Mouse (Mus musculus) heart, postnatal 0 days (tissue): ENCODE data around the gene Gm10964. TPM values are rescaled to one million over a fixed set of nuclear protein-coding genes. Genes with fewer than 3 reads are reported as not detected.
A peak's percentile ranks its signal among the peaks of the same experiment; 100 is the strongest.

Source experiments
- ATAC-seq: fragments of 200-750 bp; cut with Nextera tagmentation; 2 replicates; pipeline ENCODE4 v1.8.0; 2017; ENCODE audit warnings: low read depth, moderate number of reproducible peaks, moderate library complexity; ENCODE audit not compliant: insufficient read depth
- DNase-seq: peaks from one replicate; pipeline ENCODE4 v3.0.0-alpha.2; 2016; ENCODE audit warnings: low spot score
- H3K27ac ChIP-seq: fragments of 300-500 bp; sonication (generic); 2 replicates; pipeline ENCODE4 v1.5.1; 2014; ENCODE audit warnings: low read depth, mild to moderate bottlenecking
- H3K27me3 ChIP-seq: fragments of 300-500 bp; sonication (generic); 2 replicates; pipeline ENCODE4 v1.6.1; 2014; ENCODE audit warnings: low read length, mixed read lengths; ENCODE audit not compliant: control insufficient read depth, insufficient read depth
- H3K36me3 ChIP-seq: fragments of 300-500 bp; sonication (generic); replicated peaks from 2 replicates; pipeline ENCODE4 v1.6.1; 2014; ENCODE audit warnings: low read length, mixed read lengths; ENCODE audit not compliant: control insufficient read depth, insufficient read depth
- H3K4me1 ChIP-seq: fragments of 300-500 bp; sonication (generic); 2 replicates; pipeline ENCODE4 v1.6.1; 2014; ENCODE audit warnings: antibody characterized with exemption; ENCODE audit not compliant: control insufficient read depth, insufficient read depth
- H3K4me2 ChIP-seq: fragments of 300-500 bp; sonication (generic); 2 replicates; pipeline ENCODE4 v1.6.1; 2014; ENCODE audit warnings: low read depth, mild to moderate bottlenecking, low read length, moderate library complexity
- H3K4me3 ChIP-seq: fragments of 300-500 bp; sonication (generic); 2 replicates; pipeline ENCODE4 v1.5.1; 2014; ENCODE audit warnings: low read depth, low read length
- H3K9ac ChIP-seq: fragments of 300-500 bp; sonication (generic); replicated peaks from 2 replicates; pipeline ENCODE4 v1.6.1; 2014; ENCODE audit warnings: low read depth, low read length, mixed read lengths
- H3K9me3 ChIP-seq: fragments of 300-500 bp; sonication (generic); replicated peaks from 2 replicates; pipeline ENCODE4 v1.6.1; 2016; ENCODE audit warnings: low read length; ENCODE audit not compliant: control insufficient read depth
- CTCF ChIP-seq: IDR thresholded peaks from 2 replicates; pipeline ENCODE4 v1.5.1; 2016; ENCODE audit warnings: antibody characterized with exemption, control low read depth, low read depth
- EP300 ChIP-seq: IDR thresholded peaks from 2 replicates; pipeline ENCODE4 v1.6.1; 2016; ENCODE audit warnings: antibody characterized with exemption, low read depth
- WGBS: fragments of 180-500 bp; shearing (Covaris S2); extraction: QIAGEN DNeasy Blood & Tissue Kit; methylation state at CpG from one replicate; pipeline ENCODE4 v1.1.7; 2014; 5-methylcytosine and 5-hydroxymethylcytosine counted together
- polyA plus RNA-seq: library from polyadenylated mRNA; unstranded; fragments of >200 nt; fragmentation: Nextera tagmentation; extraction: Ambion mirVana; gene quantifications from 2 replicates; pipeline ENCODE4 v1.2.1, GENCODE M21; 2015
- total RNA-seq: library from RNA; depleted of rRNA; stranded (reverse); fragments of >200 nt; gene quantifications from 2 replicates; pipeline ENCODE4 v1.2.3, GENCODE M21; 2014; ENCODE audit warnings: low replicate concordance

Gene Gm10964
- total and polyA plus RNA-seq, 2 experiments from 2014 or later = not detected

- WGBS = 34% methylated on average over 5 of the region's 5 CpGs
These were observed 29.6 kb upstream of the Gm10964 start for GRCm38 (mm10) chr3:103709470-103710040.

GRCm38 (mm10) chr3:103712196-103712595 is 27.0 kb upstream of the Gm10964 start:
- H3K9me3 ChIP-seq = no peaks in the 10 kb centered on the region
- no peak overlapping the region for H3K27ac ChIP-seq
- WGBS = 92% methylated on average over 4 of the region's 4 CpGs
- H3K4me2 ChIP-seq = no peak overlapping the region
- no peak overlapping the region for H3K9ac ChIP-seq
- H3K27me3 ChIP-seq = no peaks in the 10 kb centered on the region
- no peaks in the 10 kb centered on the region for H3K36me3 ChIP-seq
- H3K4me1 ChIP-seq = no peaks in the 10 kb centered on the region
- DNase-seq = peak; percentile 24
- TF ChIP-seq CTCF (no peak), EP300 (no peak)
- no peak for ATAC-seq
- H3K4me3 ChIP-seq = no peak overlapping the region

More at GRCm38 (mm10) chr3:103709470-103710040, 29.6 kb upstream of the Gm10964 start:
- Histone ChIP-seq H3K4me3 (no peak overlapping the region), H3K9me3 (no peaks in the 10 kb centered on the region), H3K4me1 (no peaks in the 10 kb centered on the region), H3K27me3 (no peaks in the 10 kb centered on the region), H3K9ac (no peak overlapping the region), H3K27ac (no peak overlapping the region), H3K36me3 (no peaks in the 10 kb centered on the region), H3K4me2 (no peak overlapping the region)
- TF ChIP-seq CTCF (no peak), EP300 (no peak)
- DNase-seq (no peak), ATAC-seq (no peak)

- no peaks in the 10 kb centered on the region for H3K27me3 ChIP-seq
- no peak overlapping the region for H3K9ac ChIP-seq
- no peaks in the 10 kb centered on the region for H3K4me1 ChIP-seq
- H3K36me3 ChIP-seq = no peaks in the 10 kb centered on the region
- 61% methylated on average over 7 of the region's 7 CpGs for WGBS
- DNase-seq (no peak), ATAC-seq (no peak)
- H3K9me3 ChIP-seq = no peaks in the 10 kb centered on the region
- no peak overlapping the region for H3K4me3 ChIP-seq
- TF ChIP-seq EP300 (no peak), CTCF (no peak)
- H3K27ac ChIP-seq = no peak overlapping the region
- no peak overlapping the region for H3K4me2 ChIP-seq
These were observed 24.8 kb upstream of the Gm10964 start for GRCm38 (mm10) chr3:103714236-103714875.

- ATAC-seq (no peak), DNase-seq (no peak)
- no peak overlapping the region for H3K4me2 ChIP-seq
- no peak overlapping the region for H3K4me3 ChIP-seq
- H3K4me1 ChIP-seq = no peaks in the 10 kb centered on the region
- H3K27me3 ChIP-seq = no peaks in the 10 kb centered on the region
- WGBS = 78% methylated on average over 8 of the region's 8 CpGs
- no peak overlapping the region for H3K27ac ChIP-seq
- no peaks in the 10 kb centered on the region for H3K36me3 ChIP-seq
- H3K9me3 ChIP-seq = no peaks in the 10 kb centered on the region
- H3K9ac ChIP-seq = no peak overlapping the region
- TF ChIP-seq EP300 = no peak
- TF ChIP-seq CTCF = no peak
These were observed 24.2 kb upstream of the Gm10964 start for GRCm38 (mm10) chr3:103714942-103715341.

GRCm38 (mm10) chr3:103715762-103716693 is 23.1 kb upstream of the Gm10964 start:
- Histone ChIP-seq H3K4me3 (no peak overlapping the region), H3K27ac (no peak overlapping the region), H3K36me3 (no peaks in the 10 kb centered on the region), H3K27me3 (no peaks in the 10 kb centered on the region), H3K9ac (no peak overlapping the region), H3K9me3 (no peaks in the 10 kb centered on the region), H3K4me1 (no peaks in the 10 kb centered on the region), H3K4me2 (no peak overlapping the region)
- ATAC-seq = no peak
- peak; percentile 24 for DNase-seq
- WGBS = 53% methylated on average over 11 of the region's 11 CpGs
- TF ChIP-seq EP300 = no peak
